Mouse (Mus musculus): ENCODE measurements around the gene Itpr2.

- TF ChIP-seq GATA1 (IDR thresholded peaks at IDR 0.05; ENCODE audit: borderline replicate concordance, low read length): no peak
- no peak for TF ChIP-seq FLI1 (IDR thresholded peaks at IDR 0.05; ENCODE audit: low read length)
These were observed 199.4 kb downstream of the Itpr2 start for GRCm38 (mm10) chr6:146302574-146303130.

Data from megakaryocyte, embryonic 14.5 days (primary cell).